Mouse (Mus musculus) spleen, postnatal 14 days (tissue): ENCODE results near the gene Olfml2a.

Experiments used
- DNase-seq, 2 experiments: peaks; one replicate each; pipeline ENCODE4 v3.0.0; 2021 to 2022; ENCODE audit warnings: low spot score in 2 of 2

Gene Olfml2a

GRCm38 (mm10) chr2:38931851-38932667, at the start of gene Olfml2a:
TSS of gene Olfml2a (plus strand) at chr2:38931978.
- DNase-seq, result peak; percentile 32 to 63

- DNase-seq, result no peak
Measured at GRCm38 (mm10) chr2:38902866-38903265, 28.9 kb upstream of the Olfml2a start.

- no peak for DNase-seq
Measured at GRCm38 (mm10) chr2:38904290-38904689, 27.5 kb upstream of the Olfml2a start.

- no peak for DNase-seq
Measured at GRCm38 (mm10) chr2:38906097-38906496, 25.7 kb upstream of the Olfml2a start.

GRCm38 (mm10) chr2:38908604-38909003, 23.2 kb upstream of the Olfml2a start:
- no peak for DNase-seq

- no peak for DNase-seq
Measured at GRCm38 (mm10) chr2:38914517-38914916, 17.3 kb upstream of the Olfml2a start.

- no peak for DNase-seq
Measured at GRCm38 (mm10) chr2:38914965-38915364, 16.8 kb upstream of the Olfml2a start.

- no peak for DNase-seq
Measured at GRCm38 (mm10) chr2:38916947-38917691, 14.7 kb upstream of the Olfml2a start.

GRCm38 (mm10) chr2:38921374-38921773, 10.4 kb upstream of the Olfml2a start:
- DNase-seq, result no peak

GRCm38 (mm10) chr2:38923471-38923870, 8.3 kb upstream of the Olfml2a start:
- DNase-seq, result no peak

GRCm38 (mm10) chr2:38923911-38924310, 7.9 kb upstream of the Olfml2a start:
- DNase-seq, result no peak

- no peak for DNase-seq
Measured at GRCm38 (mm10) chr2:38924571-38924970, 7.2 kb upstream of the Olfml2a start.

GRCm38 (mm10) chr2:38925171-38926080, 6.4 kb upstream of the Olfml2a start:
- DNase-seq, result no peak

- peak; percentile 71 to 84 for DNase-seq
Measured at GRCm38 (mm10) chr2:38926145-38926891, 5.5 kb upstream of the Olfml2a start.

- DNase-seq, result peak; percentile 30 to 58
Measured at GRCm38 (mm10) chr2:38927115-38927979, 4.4 kb upstream of the Olfml2a start, which contains the start of gene Nr6a1. TSS of gene Nr6a1 (minus strand) at chr2:38927688.

GRCm38 (mm10) chr2:38930269-38930668, 1.5 kb upstream of the Olfml2a start:
- DNase-seq, result no peak

- DNase-seq, result no peak
Measured at GRCm38 (mm10) chr2:38933931-38934330, 2.2 kb downstream of the Olfml2a start.

- DNase-seq, result no peak
Measured at GRCm38 (mm10) chr2:38934936-38935335, 3.2 kb downstream of the Olfml2a start.

GRCm38 (mm10) chr2:38936721-38937378, 5.1 kb downstream of the Olfml2a start:
- DNase-seq, result no peak

GRCm38 (mm10) chr2:38937396-38937795, 5.6 kb downstream of the Olfml2a start:
- DNase-seq, result no peak
